Mouse (Mus musculus): ENCODE data around the gene Tet2. TPM values are rescaled to one million over a fixed set of nuclear protein-coding genes. Genes with fewer than 3 reads are reported as not detected.

Gene Tet2
- total RNA-seq, 2 experiments from 2014 or later = 12.7 to 19.7 TPM

GRCm38 (mm10) chr3:133471101-133471500, 73.8 kb downstream of the Tet2 start:
- no peak for ATAC-seq (replicated peaks; ENCODE audit: low FRiP score, poor library complexity, severe bottlenecking)

- no peak for ATAC-seq (replicated peaks; ENCODE audit: low FRiP score, poor library complexity, severe bottlenecking)
These were observed 76.1 kb downstream of the Tet2 start for GRCm38 (mm10) chr3:133468883-133469282.

- ATAC-seq (replicated peaks; ENCODE audit: low FRiP score, poor library complexity, severe bottlenecking) = no peak
These were observed 81.7 kb downstream of the Tet2 start for GRCm38 (mm10) chr3:133463233-133463632.

- ATAC-seq (replicated peaks; ENCODE audit: low FRiP score, poor library complexity, severe bottlenecking) = no peak
These were observed 82.5 kb downstream of the Tet2 start for GRCm38 (mm10) chr3:133462485-133462884.

- ATAC-seq (replicated peaks; ENCODE audit: low FRiP score, poor library complexity, severe bottlenecking) = no peak
These were observed 82.9 kb downstream of the Tet2 start for GRCm38 (mm10) chr3:133462059-133462458.

- ATAC-seq (replicated peaks; ENCODE audit: low FRiP score, poor library complexity, severe bottlenecking) = no peak
These were observed 85.8 kb downstream of the Tet2 start for GRCm38 (mm10) chr3:133459174-133459573.

- ATAC-seq (replicated peaks; ENCODE audit: low FRiP score, poor library complexity, severe bottlenecking) = no peak
These were observed 91.0 kb downstream of the Tet2 start for GRCm38 (mm10) chr3:133453896-133454295.

GRCm38 (mm10) chr3:133436919-133437320, 108.0 kb downstream of the Tet2 start:
- ATAC-seq (replicated peaks; ENCODE audit: low FRiP score, poor library complexity, severe bottlenecking) = no peak

GRCm38 (mm10) chr3:133436279-133436860, 108.6 kb downstream of the Tet2 start:
- no peak for ATAC-seq (replicated peaks; ENCODE audit: low FRiP score, poor library complexity, severe bottlenecking)

- ATAC-seq (replicated peaks; ENCODE audit: low FRiP score, poor library complexity, severe bottlenecking) = no peak
These were observed 109.2 kb downstream of the Tet2 start for GRCm38 (mm10) chr3:133435774-133436148.

- no peak for ATAC-seq (replicated peaks; ENCODE audit: low FRiP score, poor library complexity, severe bottlenecking)
These were observed 109.7 kb downstream of the Tet2 start for GRCm38 (mm10) chr3:133435141-133435773.

GRCm38 (mm10) chr3:133429394-133430173, 115.4 kb downstream of the Tet2 start:
- no peak for ATAC-seq (replicated peaks; ENCODE audit: low FRiP score, poor library complexity, severe bottlenecking)

GRCm38 (mm10) chr3:133428003-133428402, 116.9 kb downstream of the Tet2 start:
- no peak for ATAC-seq (replicated peaks; ENCODE audit: low FRiP score, poor library complexity, severe bottlenecking)

- ATAC-seq (replicated peaks; ENCODE audit: low FRiP score, poor library complexity, severe bottlenecking) = no peak
These were observed 121.9 kb downstream of the Tet2 start for GRCm38 (mm10) chr3:133423073-133423472.

- no peak for ATAC-seq (replicated peaks; ENCODE audit: low FRiP score, poor library complexity, severe bottlenecking)
These were observed 130.2 kb downstream of the Tet2 start for GRCm38 (mm10) chr3:133414747-133415146.

Other genes with a start within 250 kb of the Tet2 start
- 14.4 and 16.1 TPM in 2 replicates for gene Ppa2, start 235.0 kb downstream of the Tet2 start, total RNA-seq (2015; ENCODE audit: low replicate concordance)
- gene Ppa2, start 235.0 kb downstream of the Tet2 start, total RNA-seq (2017; ENCODE audit: low replicate concordance) = 10.6 and 24.6 TPM in 2 replicates

Measured in erythroblast, adult 5-6 weeks (primary cell).